Mouse (Mus musculus): ENCODE measurements around the gene Gm11492. TPM values are rescaled to one million over a fixed set of nuclear protein-coding genes. Genes with fewer than 3 reads are reported as not detected.

Gm11492 gene
- polyA plus RNA-seq (2016; fragmentation: Nextera tagmentation; extraction: Ambion mirVana): not detected in 2 replicates

- Histone ChIP-seq H3K4me3 (no peak within 1 kb of the TSS), H3K27me3 (ENCODE audit: insufficient read depth, poor library complexity, severe bottlenecking) (no peaks in the 10 kb centered on the region), H3K27ac (no peak within 1 kb of the TSS), H3K4me1 (peaks cover 34% of the 10 kb centered on the region), H3K36me3 (no peaks in the 10 kb centered on the region), H3K9me3 (no peaks in the 10 kb centered on the region)
- no peak for DNase-seq (ENCODE audit: low spot score)
- WGBS: 72% methylated on average over 3 of the region's 3 CpGs
Measured at GRCm38 (mm10) chr11:87566501-87566900, at the start of gene Gm11492. Gene Gm11492 (plus strand): TSS chr11:87566653.

DNA sequence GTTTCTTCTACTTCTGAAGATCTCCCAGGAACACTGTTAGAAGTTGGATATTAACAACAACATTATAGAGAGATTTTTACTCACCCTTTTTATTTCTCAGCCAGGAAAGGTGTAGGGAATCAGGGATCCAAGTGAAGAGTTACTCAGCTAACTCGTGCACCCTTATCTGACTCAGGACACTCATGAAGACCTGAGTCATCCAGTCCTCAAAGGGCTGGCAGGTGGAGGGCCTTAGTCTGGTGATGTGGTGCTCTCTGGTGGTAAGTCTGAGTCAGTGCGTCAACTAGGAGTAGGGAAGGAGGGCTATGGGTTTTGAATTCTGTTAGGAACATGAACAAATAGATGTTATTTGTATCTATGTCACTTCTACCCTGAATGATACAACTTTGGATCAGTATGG lies 47.2 kb upstream of the Gm11492 start:
- H3K27ac ChIP-seq: no peak overlapping the region
- no peak for DNase-seq (ENCODE audit: low spot score)
- no peaks in the 10 kb centered on the region for H3K4me1 ChIP-seq
- H3K36me3 ChIP-seq: no peaks in the 10 kb centered on the region
- H3K4me3 ChIP-seq: no peak overlapping the region
- no peaks in the 10 kb centered on the region for H3K27me3 ChIP-seq (ENCODE audit: insufficient read depth, poor library complexity, severe bottlenecking)
- H3K9me3 ChIP-seq: no peaks in the 10 kb centered on the region
- WGBS: 7% methylated on average over 2 of the region's 2 CpGs

DNA sequence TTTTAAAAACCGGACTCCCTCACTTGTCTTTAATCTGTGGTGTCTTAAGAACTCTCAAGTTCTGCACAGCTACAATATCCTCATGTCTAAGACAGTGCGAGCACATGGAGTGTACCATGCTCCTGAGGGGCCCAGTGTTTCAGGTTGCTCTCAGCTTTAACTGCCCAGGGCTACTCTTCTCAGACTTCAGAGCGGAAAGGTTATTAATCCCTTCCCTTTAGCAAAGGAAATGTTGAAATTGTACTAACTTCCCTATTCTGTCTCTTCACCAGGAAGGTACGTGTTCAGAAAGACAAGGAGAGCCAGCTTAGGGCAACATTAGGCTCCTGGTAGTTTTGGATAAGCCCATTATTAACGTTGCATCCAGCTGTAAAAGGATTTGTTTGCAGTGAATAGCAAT lies 43.0 kb upstream of the Gm11492 start:
- no peak overlapping the region for H3K4me3 ChIP-seq
- no peaks in the 10 kb centered on the region for H3K36me3 ChIP-seq
- WGBS: 72% methylated on average over 5 of the region's 5 CpGs
- no peaks in the 10 kb centered on the region for H3K4me1 ChIP-seq
- no peak overlapping the region for H3K27ac ChIP-seq
- no peaks in the 10 kb centered on the region for H3K9me3 ChIP-seq
- no peak for DNase-seq (ENCODE audit: low spot score)
- H3K27me3 ChIP-seq (ENCODE audit: insufficient read depth, poor library complexity, severe bottlenecking): no peaks in the 10 kb centered on the region

DNA sequence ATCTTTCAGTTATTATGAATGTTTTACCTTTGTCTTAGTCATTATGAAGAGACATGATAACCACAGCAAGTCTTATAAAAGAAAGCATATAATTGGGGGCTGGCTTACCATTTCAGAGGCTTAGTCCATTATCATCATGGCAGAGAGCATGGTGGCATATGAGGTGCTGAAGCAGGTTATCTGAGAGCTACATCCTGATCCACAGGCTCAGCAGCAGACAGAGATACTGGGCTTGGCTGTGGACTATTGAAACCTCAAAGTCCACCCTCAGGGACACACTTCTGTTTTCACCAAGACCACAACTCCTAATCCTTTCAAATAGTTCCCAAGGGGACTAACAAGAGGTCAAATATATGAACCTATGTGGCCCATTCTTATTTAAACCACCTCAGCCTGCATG lies 42.5 kb upstream of the Gm11492 start:
- no peaks in the 10 kb centered on the region for H3K27me3 ChIP-seq (ENCODE audit: insufficient read depth, poor library complexity, severe bottlenecking)
- 0 out of 2 replicates have a peak overlapping the region, but pooled peaks have one; percentile 29 for H3K27ac ChIP-seq
- no peaks in the 10 kb centered on the region for H3K9me3 ChIP-seq
- no peaks in the 10 kb centered on the region for H3K4me1 ChIP-seq
- no peak overlapping the region for H3K4me3 ChIP-seq
- no peak for DNase-seq (ENCODE audit: low spot score)
- H3K36me3 ChIP-seq: no peaks in the 10 kb centered on the region

- H3K36me3 ChIP-seq: no peaks in the 10 kb centered on the region
- H3K4me3 ChIP-seq: no peak overlapping the region
- no peaks in the 10 kb centered on the region for H3K4me1 ChIP-seq
- H3K27ac ChIP-seq: peak overlapping the region; percentile 29; the same call in 1 of the 2 replicates
- DNase-seq (ENCODE audit: low spot score): no peak
- no peaks in the 10 kb centered on the region for H3K27me3 ChIP-seq (ENCODE audit: insufficient read depth, poor library complexity, severe bottlenecking)
- no peaks in the 10 kb centered on the region for H3K9me3 ChIP-seq
Measured at GRCm38 (mm10) chr11:87524780-87525179, 41.7 kb upstream of the Gm11492 start.

GRCm38 (mm10) chr11:87527364-87527763 lies 39.1 kb upstream of the Gm11492 start:
- Histone ChIP-seq H3K27ac (no peak overlapping the region), H3K4me1 (peaks cover 4% of the 10 kb centered on the region; the same call in 1 of the 2 replicates), H3K4me3 (no peak overlapping the region), H3K9me3 (no peaks in the 10 kb centered on the region), H3K27me3 (ENCODE audit: insufficient read depth, poor library complexity, severe bottlenecking) (no peaks in the 10 kb centered on the region), H3K36me3 (no peaks in the 10 kb centered on the region)
- no peak for DNase-seq (ENCODE audit: low spot score)
- WGBS: 70% methylated on average over 3 of the region's 3 CpGs

GRCm38 (mm10) chr11:87527990-87528389 lies 38.5 kb upstream of the Gm11492 start:
- H3K36me3 ChIP-seq: no peaks in the 10 kb centered on the region
- H3K9me3 ChIP-seq: no peaks in the 10 kb centered on the region
- H3K27me3 ChIP-seq (ENCODE audit: insufficient read depth, poor library complexity, severe bottlenecking): no peaks in the 10 kb centered on the region
- no peak overlapping the region for H3K4me3 ChIP-seq
- H3K4me1 ChIP-seq: peaks cover 4% of the 10 kb centered on the region; the same call in 1 of the 2 replicates
- no peak for DNase-seq (ENCODE audit: low spot score)
- 55% methylated on average over 4 of the region's 4 CpGs for WGBS
- H3K27ac ChIP-seq: no peak overlapping the region

GRCm38 (mm10) chr11:87531695-87532094 lies 34.8 kb upstream of the Gm11492 start:
- Histone ChIP-seq H3K27ac (no peak overlapping the region), H3K36me3 (no peaks in the 10 kb centered on the region), H3K27me3 (ENCODE audit: insufficient read depth, poor library complexity, severe bottlenecking) (no peaks in the 10 kb centered on the region), H3K4me3 (no peak overlapping the region), H3K4me1 (peaks cover 4% of the 10 kb centered on the region; the same call in 1 of the 2 replicates), H3K9me3 (no peaks in the 10 kb centered on the region)
- DNase-seq (ENCODE audit: low spot score): no peak
- WGBS: 48% methylated on average over 6 of the region's 6 CpGs

- WGBS: 34% methylated on average over 8 of the region's 8 CpGs
- H3K4me3 ChIP-seq: no peak overlapping the region
- no peaks in the 10 kb centered on the region for H3K36me3 ChIP-seq
- DNase-seq (ENCODE audit: low spot score): no peak
- no peaks in the 10 kb centered on the region for H3K9me3 ChIP-seq
- peaks cover 12% of the 10 kb centered on the region for H3K4me1 ChIP-seq
- H3K27ac ChIP-seq: no peak overlapping the region
- H3K27me3 ChIP-seq (ENCODE audit: insufficient read depth, poor library complexity, severe bottlenecking): no peaks in the 10 kb centered on the region
Measured at GRCm38 (mm10) chr11:87542285-87542684, 24.2 kb upstream of the Gm11492 start.

GRCm38 (mm10) chr11:87542906-87543305 lies 23.5 kb upstream of the Gm11492 start:
- peaks cover 12% of the 10 kb centered on the region for H3K4me1 ChIP-seq
- H3K9me3 ChIP-seq: no peaks in the 10 kb centered on the region
- no peaks in the 10 kb centered on the region for H3K27me3 ChIP-seq (ENCODE audit: insufficient read depth, poor library complexity, severe bottlenecking)
- DNase-seq (ENCODE audit: low spot score): no peak
- WGBS: 60% methylated on average over 3 of the region's 3 CpGs
- no peak overlapping the region for H3K4me3 ChIP-seq
- peak overlapping the region; percentile 32; the same call in 1 of the 2 replicates for H3K27ac ChIP-seq
- no peaks in the 10 kb centered on the region for H3K36me3 ChIP-seq

DNA sequence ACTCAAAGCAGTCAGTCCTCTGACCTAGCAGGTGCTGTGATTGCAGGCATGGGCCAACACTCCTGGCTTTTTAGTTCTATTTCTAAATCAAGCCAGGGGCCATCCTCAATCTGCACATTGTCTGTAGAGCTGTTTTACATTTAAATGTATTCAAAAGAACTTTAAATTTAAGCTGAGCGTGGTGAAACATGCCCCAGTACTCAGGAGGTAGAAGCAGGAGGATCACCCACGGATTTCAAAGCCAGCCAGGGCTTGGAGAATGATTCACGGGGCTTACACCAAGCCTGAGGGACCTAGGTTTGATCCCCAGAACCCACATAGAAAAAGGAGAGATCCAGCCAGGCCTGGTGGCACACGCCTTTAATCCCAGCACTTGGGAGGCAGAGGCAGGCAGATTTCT lies 13.1 kb upstream of the Gm11492 start:
- Histone ChIP-seq H3K27me3 (ENCODE audit: insufficient read depth, poor library complexity, severe bottlenecking) (no peaks in the 10 kb centered on the region), H3K36me3 (no peaks in the 10 kb centered on the region), H3K4me3 (no peak overlapping the region), H3K9me3 (no peaks in the 10 kb centered on the region), H3K4me1 (peaks cover 17% of the 10 kb centered on the region), H3K27ac (no peak overlapping the region)
- no peak for DNase-seq (ENCODE audit: low spot score)
- 73% methylated on average over 4 of the region's 4 CpGs for WGBS

GRCm38 (mm10) chr11:87554386-87554785 lies 12.1 kb upstream of the Gm11492 start:
- Histone ChIP-seq H3K4me1 (peaks cover 17% of the 10 kb centered on the region), H3K9me3 (no peaks in the 10 kb centered on the region), H3K27me3 (ENCODE audit: insufficient read depth, poor library complexity, severe bottlenecking) (no peaks in the 10 kb centered on the region), H3K27ac (peak overlapping the region; percentile 6; the same call in 1 of the 2 replicates), H3K36me3 (no peaks in the 10 kb centered on the region), H3K4me3 (no peak overlapping the region)
- WGBS: 53% methylated on average over 5 of the region's 5 CpGs
- DNase-seq (ENCODE audit: low spot score): no peak

GRCm38 (mm10) chr11:87555106-87555703 lies 11.2 kb upstream of the Gm11492 start:
- Histone ChIP-seq H3K27ac (peak overlapping the region; percentile 59; the same call in 1 of the 2 replicates), H3K36me3 (no peaks in the 10 kb centered on the region), H3K27me3 (ENCODE audit: insufficient read depth, poor library complexity, severe bottlenecking) (no peaks in the 10 kb centered on the region), H3K4me1 (peaks cover 17% of the 10 kb centered on the region), H3K9me3 (no peaks in the 10 kb centered on the region), H3K4me3 (no peak overlapping the region)
- 23% methylated on average over 2 of the region's 2 CpGs for WGBS
- no peak for DNase-seq (ENCODE audit: low spot score)

DNA sequence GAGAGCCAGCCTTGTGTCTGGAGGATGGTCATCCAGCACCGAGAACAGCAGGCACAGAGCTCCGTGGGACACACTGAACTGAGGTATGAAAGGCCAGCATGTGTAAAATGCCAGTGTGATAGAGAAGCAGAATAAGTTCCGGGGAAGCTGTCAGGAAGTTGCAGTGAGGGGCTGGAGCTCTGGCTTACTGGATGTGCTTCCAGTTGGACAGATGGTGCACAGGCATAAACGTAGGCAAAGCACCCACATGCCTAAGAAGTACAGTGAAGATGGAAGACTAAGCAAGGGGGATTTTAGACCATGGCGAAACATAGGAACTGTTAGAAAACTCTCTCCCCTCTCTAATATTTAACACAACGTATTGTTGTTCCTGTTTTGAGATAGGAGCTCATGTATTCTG lies 5.2 kb upstream of the Gm11492 start:
- 47% methylated on average over 6 of the region's 6 CpGs for WGBS
- no peak overlapping the region for H3K27ac ChIP-seq
- H3K4me1 ChIP-seq: peaks cover 9% of the 10 kb centered on the region
- H3K27me3 ChIP-seq (ENCODE audit: insufficient read depth, poor library complexity, severe bottlenecking): no peaks in the 10 kb centered on the region
- no peaks in the 10 kb centered on the region for H3K36me3 ChIP-seq
- DNase-seq (ENCODE audit: low spot score): no peak
- no peak overlapping the region for H3K4me3 ChIP-seq
- H3K9me3 ChIP-seq: no peaks in the 10 kb centered on the region
